Mouse (Mus musculus) cortical plate, adult 2 months (tissue): Measurements from ENCODE around the gene Fxn. TPM values are rescaled to one million over a fixed set of nuclear protein-coding genes. Genes with fewer than 3 reads are reported as not detected.

Experiments
- H3K27ac ChIP-seq: fragments of 200-500 bp; 2 replicates; pipeline ENCODE4 v1.5.1; 2012; ENCODE audit warnings: low read length, control low read depth, inconsistent platforms; ENCODE audit not compliant: insufficient read depth
- H3K4me1 ChIP-seq: fragments of 200-500 bp; 2 replicates; pipeline ENCODE4 v1.6.1; 2011; ENCODE audit warnings: low read length; ENCODE audit not compliant: control insufficient read depth, insufficient read depth
- H3K4me3 ChIP-seq: fragments of 200-500 bp; 2 replicates; pipeline ENCODE4 v1.5.1; 2011; ENCODE audit warnings: mild to moderate bottlenecking, low read length, control low read depth; ENCODE audit not compliant: insufficient read depth
- CTCF ChIP-seq: fragments of 200-500 bp; IDR thresholded peaks from 2 replicates; pipeline ENCODE4 v1.5.1; 2011; ENCODE audit warnings: mild to moderate bottlenecking, control low read depth, low read length; ENCODE audit not compliant: insufficient read depth; ENCODE audit errors: extremely low read depth
- POLR2A ChIP-seq: fragments of 200-500 bp; IDR thresholded peaks from 2 replicates; pipeline ENCODE4 v1.6.1; 2011; ENCODE audit warnings: mild to moderate bottlenecking, low read length, control low read depth; ENCODE audit not compliant: insufficient read depth; ENCODE audit errors: extremely low read depth
- polyA plus RNA-seq: library from polyadenylated mRNA; depleted of rRNA; stranded (reverse); fragments of >200 nt; gene quantifications from 2 replicates; pipeline ENCODE4 v1.2.3, GENCODE M21; 2012; rRNA removed

The Fxn gene
- polyA plus RNA-seq, 1 experiment, result 9.4 TPM

GRCm38 (mm10) chr19:24219011-24219410 is 61.4 kb downstream of the Fxn start:
- H3K27ac ChIP-seq, result no peak overlapping the region
- TF ChIP-seq CTCF, result no peak
- no peak for TF ChIP-seq POLR2A
- no peaks in the 10 kb centered on the region for H3K4me1 ChIP-seq
- H3K4me3 ChIP-seq, result no peak overlapping the region

- no peak overlapping the region for H3K4me3 ChIP-seq
- H3K27ac ChIP-seq, result no peak overlapping the region
- H3K4me1 ChIP-seq, result no peaks in the 10 kb centered on the region
- TF ChIP-seq CTCF (peak; percentile 43), POLR2A (no peak)
Measured at GRCm38 (mm10) chr19:24218291-24218690, 62.1 kb downstream of the Fxn start.

GRCm38 (mm10) chr19:24217851-24218250 is 62.6 kb downstream of the Fxn start:
- Histone ChIP-seq H3K4me3 (no peak overlapping the region), H3K4me1 (no peaks in the 10 kb centered on the region), H3K27ac (no peak overlapping the region)
- TF ChIP-seq CTCF (no peak), POLR2A (no peak)

GRCm38 (mm10) chr19:24216771-24217170 is 63.6 kb downstream of the Fxn start:
- TF ChIP-seq CTCF (no peak), POLR2A (no peak)
- no peak overlapping the region for H3K4me3 ChIP-seq
- H3K4me1 ChIP-seq, result no peaks in the 10 kb centered on the region
- no peak overlapping the region for H3K27ac ChIP-seq

GRCm38 (mm10) chr19:24214939-24215338 is 65.5 kb downstream of the Fxn start:
- H3K4me1 ChIP-seq, result no peaks in the 10 kb centered on the region

GRCm38 (mm10) chr19:24213299-24213698 is 67.1 kb downstream of the Fxn start:
- TF ChIP-seq POLR2A (no peak), CTCF (no peak)

More at GRCm38 (mm10) chr19:24214939-24215338, 65.5 kb downstream of the Fxn start:
- Histone ChIP-seq H3K4me3 (no peak overlapping the region), H3K27ac (no peak overlapping the region)
- TF ChIP-seq POLR2A (no peak), CTCF (no peak)

GRCm38 (mm10) chr19:24212552-24213249 is 67.7 kb downstream of the Fxn start:
- no peaks in the 10 kb centered on the region for H3K4me1 ChIP-seq
- H3K27ac ChIP-seq, result no peak overlapping the region
- no peak overlapping the region for H3K4me3 ChIP-seq
- TF ChIP-seq POLR2A, result no peak
- TF ChIP-seq CTCF, result no peak

More at GRCm38 (mm10) chr19:24213299-24213698, 67.1 kb downstream of the Fxn start:
- H3K27ac ChIP-seq, result no peak overlapping the region
- H3K4me3 ChIP-seq, result no peak overlapping the region
- H3K4me1 ChIP-seq, result no peaks in the 10 kb centered on the region

Other genes with a start within 250 kb of the Fxn start
- gene Fam189a2, start 249.6 kb downstream of the Fxn start, polyA plus RNA-seq, result 18.0 and 20.3 TPM in 2 replicates
- 16.2 and 17.1 TPM in 2 replicates for gene Tjp2, start 55.6 kb downstream of the Fxn start, polyA plus RNA-seq
- 21.6 and 23.4 TPM in 2 replicates for gene Fam122a, start 196.8 kb upstream of the Fxn start, polyA plus RNA-seq